Mouse (Mus musculus) adrenal gland, postnatal 14 days (tissue): ENCODE results near the gene Mycbp2. TPM values are rescaled to one million over a fixed set of nuclear protein-coding genes. Genes with fewer than 3 reads are reported as not detected.

Experiments
- DNase-seq: peaks from one replicate; pipeline ENCODE4 v3.0.0; 2021; ENCODE audit warnings: mixed read lengths
- long read RNA-seq, 2 experiments: library from polyadenylated mRNA; stranded (forward); transcript quantifications; one replicate each; pipeline ENCODE4 v2.0.0; 2021
- total RNA-seq: library from RNA; stranded (reverse); gene quantifications from 2 replicates; pipeline ENCODE4 v1.2.3, GENCODE M21; 2021

Gene Mycbp2
- 49.7 and 53.1 TPM in 2 replicates for total RNA-seq
- long read RNA-seq, experiment 1, partial matches to known transcripts: 5 of 8 reads
- long read RNA-seq, experiment 1, other reads (novel, unspliced or antisense): 3 of 8 reads
- long read RNA-seq, experiment 2, partial matches to known transcripts: 7 of 8 reads
- long read RNA-seq, experiment 2, other reads (novel, unspliced or antisense): 1 of 8 reads

DNA sequence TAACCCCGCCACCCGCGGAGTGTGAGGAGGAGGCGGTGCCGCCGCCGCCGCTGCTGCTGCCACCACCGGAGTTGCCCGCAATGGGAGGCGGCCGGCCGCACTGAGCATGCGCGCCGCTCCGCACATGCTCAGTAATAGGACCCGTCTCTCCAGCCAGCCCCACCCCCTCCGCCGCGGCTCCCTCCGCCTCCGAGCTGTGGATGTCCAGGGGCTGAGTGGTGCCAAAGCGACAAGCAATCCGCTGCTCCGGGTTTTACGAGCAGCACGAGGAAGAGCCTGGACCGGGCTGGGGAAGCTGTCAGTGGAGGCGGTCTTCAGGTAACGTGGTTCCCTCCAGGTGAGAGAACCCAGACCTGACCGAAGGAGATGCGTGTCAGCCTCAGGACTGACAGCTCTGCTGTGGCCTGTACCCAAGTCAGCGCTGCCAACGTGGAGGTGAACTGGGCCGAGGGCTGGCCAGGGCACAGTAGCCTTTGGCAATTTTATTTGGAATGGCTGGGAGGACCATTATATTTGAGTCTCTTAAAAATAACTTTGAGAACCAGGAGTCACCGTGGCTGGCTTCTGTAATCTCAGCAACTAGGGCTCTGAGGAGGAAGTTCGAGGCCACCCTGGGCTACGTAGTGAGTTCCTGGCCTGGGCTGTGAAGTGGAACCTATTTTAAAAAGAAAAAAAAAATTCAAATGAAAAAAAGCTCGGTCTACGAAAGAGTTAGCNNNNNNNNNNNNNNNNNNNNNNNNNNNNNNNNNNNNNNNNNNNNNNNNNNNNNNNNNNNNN lies at the start of gene Mycbp2:
Gene Mycbp2, minus strand, starts transcription at position 86 of the 777 bp plus-strand sequence.
- DNase-seq: peak; percentile 99

DNA sequence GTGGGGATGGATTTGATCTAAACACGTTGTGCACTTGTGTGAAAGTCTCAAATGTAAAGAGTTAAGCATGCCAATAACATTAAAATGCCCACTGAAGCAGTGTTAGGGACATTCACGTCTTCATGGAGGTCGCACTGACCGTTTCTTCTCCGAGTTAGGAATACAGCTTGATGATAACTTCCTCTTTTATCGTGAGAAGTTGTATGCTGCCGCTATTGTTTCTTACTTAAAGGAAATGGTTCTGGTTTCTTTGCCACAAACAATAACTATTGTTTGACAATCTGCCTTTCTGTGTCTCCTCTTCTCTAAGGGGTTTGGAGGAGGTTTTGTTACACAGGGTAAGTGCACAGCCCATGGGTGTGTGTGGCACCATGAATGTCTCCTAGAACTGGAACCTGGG lies 45.8 kb upstream of the Mycbp2 start:
- no peak for DNase-seq

DNA sequence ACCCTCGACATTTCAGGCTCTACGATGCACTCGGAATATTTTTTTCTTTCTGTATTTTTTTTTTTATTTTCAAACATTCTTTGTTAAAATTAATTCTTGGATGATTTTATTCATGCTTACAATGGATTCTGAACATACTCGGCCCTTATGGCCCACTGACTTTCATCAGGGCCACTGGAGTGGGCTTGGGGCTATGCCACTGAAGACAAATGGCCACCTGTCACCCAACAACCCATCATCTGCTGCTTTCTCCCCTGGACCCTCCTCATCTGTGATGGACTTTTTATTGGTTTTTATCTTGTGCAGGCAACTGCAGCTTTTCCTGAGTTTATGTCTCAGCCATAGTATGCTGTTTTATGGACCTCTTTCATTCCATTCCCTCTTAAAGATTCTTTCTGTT lies 40.8 kb upstream of the Mycbp2 start:
- no peak for DNase-seq

- no peak for DNase-seq
Measured at GRCm38 (mm10) chr14:103386871-103387270, 40.3 kb upstream of the Mycbp2 start.

DNA sequence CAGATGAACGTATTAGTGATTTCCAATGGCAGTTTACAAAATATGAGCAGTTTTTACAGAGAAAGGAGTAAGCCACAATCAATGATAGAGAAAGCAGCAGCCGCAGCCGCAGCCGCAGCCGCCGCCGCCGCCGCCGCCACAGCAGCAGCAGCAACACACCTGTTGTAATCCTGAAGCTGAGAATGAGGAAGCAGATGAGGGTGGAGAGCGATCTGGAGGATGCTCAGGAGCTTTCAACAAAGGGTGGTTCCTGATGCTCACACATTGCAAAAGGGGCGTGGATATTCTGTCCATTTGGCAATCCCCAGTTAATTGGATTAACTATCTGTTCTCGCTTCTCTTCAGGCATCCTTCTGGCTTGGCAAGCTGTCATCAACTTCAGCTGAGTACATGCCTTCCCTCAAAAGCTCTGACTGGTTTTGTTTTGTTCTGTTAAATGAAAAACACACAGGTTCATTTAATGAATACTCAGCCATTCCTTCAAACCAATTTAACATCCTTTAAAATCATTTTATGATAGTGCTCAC lies 38.5 kb upstream of the Mycbp2 start:
- no peak for DNase-seq

- DNase-seq: no peak
Measured at GRCm38 (mm10) chr14:103378703-103379102, 32.1 kb upstream of the Mycbp2 start.

GRCm38 (mm10) chr14:103376765-103377164 lies 30.2 kb upstream of the Mycbp2 start:
- no peak for DNase-seq

GRCm38 (mm10) chr14:103375523-103375922 lies 28.9 kb upstream of the Mycbp2 start:
- no peak for DNase-seq

GRCm38 (mm10) chr14:103363199-103363598 lies 16.6 kb upstream of the Mycbp2 start:
- DNase-seq: no peak

- no peak for DNase-seq
Measured at GRCm38 (mm10) chr14:103356066-103356465, 9.5 kb upstream of the Mycbp2 start.

DNA sequence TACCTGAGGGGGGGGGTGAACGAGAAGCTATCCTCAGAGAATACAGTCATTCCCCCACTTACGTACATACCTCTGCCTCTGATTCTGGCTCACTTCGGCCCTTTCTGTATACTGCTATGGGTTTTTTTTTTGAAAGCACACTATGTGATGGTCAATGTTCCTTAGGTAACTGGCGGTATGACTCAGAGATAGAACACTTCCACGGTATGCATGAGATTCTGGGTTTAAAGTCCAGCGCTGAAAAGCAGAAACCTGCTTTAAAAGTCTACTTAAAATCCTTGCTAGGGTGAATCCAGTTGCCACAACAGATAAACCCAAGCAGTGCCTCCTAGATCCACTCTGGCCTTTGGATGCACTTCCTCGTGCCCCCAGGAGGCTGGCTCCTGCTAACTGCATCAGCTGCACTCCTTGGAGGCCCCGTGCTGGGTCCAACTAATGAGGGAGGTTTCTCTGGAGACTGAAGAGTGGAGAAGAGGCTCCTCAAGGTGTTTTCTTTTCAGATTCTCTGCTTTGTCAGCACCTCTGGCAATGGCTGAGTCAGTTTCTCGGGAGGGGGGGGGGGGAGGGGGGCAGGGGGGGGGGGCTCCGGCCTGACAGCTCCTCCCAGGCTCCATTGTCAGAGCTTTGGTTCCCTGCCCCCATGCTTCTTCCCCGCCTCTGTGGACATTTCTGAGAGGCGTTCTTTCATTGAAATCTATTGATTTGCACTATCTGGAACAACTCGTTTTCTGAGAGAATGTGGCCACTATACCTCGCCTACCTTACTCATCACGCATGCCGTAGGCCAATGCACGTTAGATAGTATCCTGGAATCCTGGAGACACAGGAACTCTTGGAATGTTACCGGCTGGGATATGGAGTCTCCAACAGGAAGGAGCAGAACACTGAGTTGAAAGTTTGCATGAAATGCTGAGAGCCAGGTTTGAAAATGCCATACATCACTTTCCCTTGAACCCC lies 8.1 kb upstream of the Mycbp2 start:
- DNase-seq: no peak

DNA sequence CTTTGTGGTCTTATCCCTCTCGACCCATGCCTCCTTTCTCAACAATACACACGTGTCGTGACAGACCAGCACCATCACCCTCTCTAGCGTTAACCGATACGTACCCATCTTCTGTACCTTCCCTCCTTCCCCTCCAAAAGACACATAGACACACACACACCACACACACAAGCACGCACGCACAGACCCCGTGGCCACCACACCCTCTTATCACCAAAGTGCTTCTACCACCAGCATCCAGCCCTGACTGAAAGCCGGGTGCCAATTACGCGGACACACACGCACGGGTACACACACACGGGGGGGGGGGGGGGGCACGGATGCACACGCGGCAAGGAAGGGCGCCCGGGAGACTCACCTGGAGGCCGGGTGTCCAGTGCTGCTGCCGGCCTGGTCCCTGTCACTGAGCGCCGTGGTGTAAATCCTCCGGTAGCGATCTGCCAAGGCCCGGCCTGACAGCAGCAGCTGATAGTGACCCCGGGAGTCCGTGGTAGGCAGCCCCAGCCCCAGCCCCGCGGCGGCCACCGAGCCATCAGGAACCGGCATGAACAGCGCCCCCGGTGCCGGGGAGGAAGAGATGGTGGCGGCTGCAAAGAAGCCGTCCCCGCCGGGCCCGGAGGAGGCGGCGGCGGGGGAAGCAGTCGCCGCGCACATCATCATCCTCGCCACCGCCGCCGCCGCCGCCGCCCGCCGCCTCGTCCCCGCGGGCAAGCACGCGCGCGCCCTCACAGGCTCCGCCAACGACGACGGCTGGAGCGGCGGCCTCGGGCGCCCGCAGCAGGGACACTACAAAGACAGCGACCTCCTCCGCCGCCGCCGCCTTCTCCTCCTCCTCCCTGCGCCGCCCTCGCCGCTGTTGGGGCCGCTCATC lies 521 bp downstream of the Mycbp2 start:
- DNase-seq: peak; percentile 79

GRCm38 (mm10) chr14:103345486-103345857 lies 1.1 kb downstream of the Mycbp2 start:
- peak; percentile 26 for DNase-seq

DNA sequence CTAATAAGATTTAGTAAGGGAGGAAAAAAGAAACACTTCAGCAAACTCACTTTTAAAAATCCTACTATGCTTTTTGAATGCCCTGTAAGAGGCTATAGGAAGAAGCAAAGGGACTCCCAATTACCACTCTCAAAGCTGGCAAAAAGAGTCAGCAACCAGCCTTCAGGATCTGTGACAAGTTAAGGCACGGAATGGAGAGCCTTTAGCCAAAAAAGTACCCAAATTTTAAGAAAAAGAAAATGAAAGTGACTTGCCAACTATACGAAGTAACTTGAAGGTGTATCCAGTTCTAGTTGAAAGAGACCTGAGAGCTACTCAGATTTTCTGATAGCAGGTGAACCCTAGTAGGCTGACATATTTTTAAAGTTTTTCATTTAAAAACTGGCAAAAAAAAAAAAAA lies 1.6 kb downstream of the Mycbp2 start:
- DNase-seq: no peak

- DNase-seq: no peak
Measured at GRCm38 (mm10) chr14:103343791-103344190, 2.8 kb downstream of the Mycbp2 start.

- peak; percentile 39 for DNase-seq
Measured at GRCm38 (mm10) chr14:103341385-103342294, 5.0 kb downstream of the Mycbp2 start.

DNA sequence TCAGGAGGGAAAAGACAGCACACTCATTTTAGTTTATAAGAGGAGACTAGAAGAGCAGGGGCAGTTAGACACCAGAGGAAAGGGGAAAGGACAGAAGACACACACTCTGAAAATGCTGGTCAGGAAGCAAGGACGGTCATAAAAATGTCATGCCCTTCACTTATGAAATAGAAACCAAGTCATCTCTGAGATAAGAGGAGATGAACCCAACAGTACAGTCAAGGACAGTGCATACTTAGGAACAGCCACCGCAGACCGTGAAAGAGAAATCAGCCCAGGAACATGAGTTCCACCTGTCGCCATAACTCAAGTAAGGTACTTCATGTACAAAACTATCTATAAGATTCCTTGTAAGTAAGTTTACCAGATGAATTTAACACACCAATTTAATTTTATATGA lies 33.7 kb downstream of the Mycbp2 start:
- DNase-seq: peak; percentile 16

DNA sequence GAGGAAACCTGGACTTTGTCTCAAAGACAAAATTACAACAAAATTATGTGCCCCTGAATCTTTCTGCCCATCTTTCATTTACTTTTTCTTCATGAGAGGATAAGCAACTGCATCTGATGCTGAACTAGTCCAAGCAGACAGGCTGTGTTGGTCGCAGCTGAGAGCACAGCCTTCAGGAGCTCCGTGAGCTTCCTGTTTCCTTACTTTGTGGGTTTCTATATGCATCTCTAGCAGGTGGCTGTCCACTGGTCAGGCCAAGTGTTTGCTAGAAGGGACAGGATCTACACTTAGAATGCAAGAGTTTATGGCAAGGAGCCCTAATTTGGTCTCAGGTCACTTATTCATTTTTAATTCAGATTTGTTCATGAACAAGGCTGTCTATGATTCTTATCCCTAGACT lies 50.4 kb downstream of the Mycbp2 start:
- no peak for DNase-seq

GRCm38 (mm10) chr14:103286650-103287049 lies 60.0 kb downstream of the Mycbp2 start:
- DNase-seq: no peak

GRCm38 (mm10) chr14:103276667-103277066 lies 69.9 kb downstream of the Mycbp2 start:
- DNase-seq: no peak
